Mouse (Mus musculus) olfactory bulb, adult 2 months (tissue): Measurements from ENCODE around the gene Bag6.

Experiments
- CTCF ChIP-seq: fragments of 200-500 bp; IDR thresholded peaks from 2 replicates; pipeline ENCODE4 v1.5.1; 2012; ENCODE audit warnings: low read depth, mild to moderate bottlenecking, low read length, moderate library complexity; ENCODE audit not compliant: insufficient read depth
- POLR2A ChIP-seq: fragments of 200-500 bp; IDR thresholded peaks from 2 replicates; pipeline ENCODE4 v1.6.1; 2012; ENCODE audit warnings: mild to moderate bottlenecking, low read depth, low read length, moderate library complexity; ENCODE audit not compliant: insufficient read depth

GRCm38 (mm10) chr17:35097164-35097655, 37.8 kb upstream of the Bag6 start:
- TF ChIP-seq CTCF (no peak), POLR2A (no peak)
